Mouse (Mus musculus) MEL (cell line): ENCODE measurements at regions not wholly inside any gene's neighbourhood (a gene's known extent, or its start where the extent isn't known, plus 50 kb on each side); places are given as distances from the start of the nearest gene placed in this dataset.

Source experiments
- E2F4 ChIP-seq: IDR thresholded peaks from 2 replicates; pipeline ENCODE4 v1.6.1; 2011; ENCODE audit warnings: low read depth, low read length, improper control_type of control experiment, borderline replicate concordance
- ELF1 ChIP-seq: IDR thresholded peaks from 2 replicates; pipeline ENCODE4 v1.6.1; 2014; ENCODE audit warnings: low read depth, mild to moderate bottlenecking, inconsistent platforms, low read length, improper control_type of control experiment, moderate library complexity
- GATA1 ChIP-seq: IDR thresholded peaks from 2 replicates; pipeline ENCODE4 v1.6.1; 2011; ENCODE audit warnings: low read depth, low read length, improper control_type of control experiment
- NELFE ChIP-seq: IDR thresholded peaks from 2 replicates; pipeline ENCODE4 v1.6.1; 2011; ENCODE audit warnings: low read depth, low read length, improper control_type of control experiment
- POLR2A ChIP-seq, 2 experiments: IDR thresholded peaks; 2 replicates each; pipeline ENCODE4 v1.6.1; 2011 to 2012; ENCODE audit warnings: low read length in 2 of 2, mild to moderate bottlenecking in 2 of 2, control low read depth in 1 of 2, improper control_type of control experiment in 1 of 2, low read depth in 1 of 2, moderate library complexity in 1 of 2; ENCODE audit not compliant: control insufficient read depth in 1 of 2, insufficient read depth in 1 of 2, poor library complexity in 1 of 2
- POLR2AphosphoS5 ChIP-seq: IDR thresholded peaks from 2 replicates; pipeline ENCODE4 v1.6.1; 2012; ENCODE audit warnings: low read depth, borderline replicate concordance, mild to moderate bottlenecking, inconsistent platforms, low read length, moderate library complexity, mixed read lengths
- SIN3A ChIP-seq: IDR thresholded peaks from 2 replicates; pipeline ENCODE4 v1.6.1; 2012; ENCODE audit warnings: low read length, improper control_type of control experiment, inconsistent platforms
- ZMIZ1 ChIP-seq: IDR thresholded peaks from 2 replicates; pipeline ENCODE4 v1.6.1; 2012; ENCODE audit warnings: low read depth, mild to moderate bottlenecking, inconsistent platforms, low read length, improper control_type of control experiment, moderate library complexity

- TF ChIP-seq SIN3A (no peak), ELF1 (no peak), NELFE (no peak), GATA1 (no peak), E2F4 (no peak), POLR2AphosphoS5 (no peak), ZMIZ1 (no peak), POLR2A (IDR thresholded peaks at IDR 0.05; ENCODE audit: control insufficient read depth in 1 of 2, insufficient read depth in 1 of 2, low read depth in 1 of 2, low read length in 2 of 2, poor library complexity in 1 of 2) (no peak)
These were observed 171.2 kb downstream of the Samd5 start for GRCm38 (mm10) chr10:9503569-9504493.
